Mouse (Mus musculus) megakaryocyte, embryonic 14.5 days (primary cell): ENCODE results near the gene Aph1c.

ENCODE experiments used
- FLI1 ChIP-seq: IDR thresholded peaks from 2 replicates; pipeline ENCODE4 v1.6.1; 2012; ENCODE audit warnings: low read length, inconsistent platforms, mixed read lengths
- GATA1 ChIP-seq: IDR thresholded peaks from 3 replicates; pipeline ENCODE4 v1.6.1; 2012; ENCODE audit warnings: mixed read lengths, low read length, inconsistent platforms, borderline replicate concordance

- TF ChIP-seq GATA1 (no peak), FLI1 (no peak)
Measured at GRCm38 (mm10) chr9:66880752-66881151, 46.2 kb upstream of the Aph1c start.
